ENCODE assay signal across 10 mouse cellular contexts in the genomic region with DNA sequence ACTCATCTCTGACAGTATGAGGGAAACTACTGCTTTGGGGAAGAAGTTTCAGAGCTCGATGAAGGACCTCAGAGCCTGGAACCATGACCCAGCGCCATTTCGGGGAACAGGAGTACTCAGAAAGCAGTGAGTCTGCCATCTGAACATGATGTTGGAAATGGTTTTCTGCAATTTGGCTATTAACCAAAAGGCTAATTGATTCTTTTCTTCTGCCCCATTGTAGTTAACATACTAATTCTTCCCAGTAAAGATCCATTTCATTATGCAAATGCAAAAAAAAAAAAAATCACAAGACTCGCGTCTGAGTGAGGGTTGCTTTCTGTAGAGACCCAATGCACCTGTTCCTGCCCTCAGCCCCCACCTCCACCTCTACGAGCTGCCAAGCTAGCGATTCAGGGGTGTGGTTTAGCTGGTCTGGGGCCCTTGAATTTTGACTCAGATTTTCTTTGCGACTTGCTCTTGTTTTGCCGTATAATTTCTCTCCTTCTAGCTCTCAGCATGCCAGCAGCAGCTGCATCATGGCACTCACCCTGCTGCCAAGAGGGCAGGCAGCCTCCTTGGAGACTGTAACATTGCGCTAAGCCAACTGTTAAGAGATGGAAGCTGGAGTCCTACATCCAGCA.
DNase-seq lines count a peak whose midpoint lies in the region; ATAC-seq lines count a peak whose summit lies in the region.
"Had no signal": no experiment of that assay in that cellular context is flagged by ENCODE, and none has a peak within 500 bp of the region (broad histone marks: within the 10 kb centered on the region; RNA-seq: fewer than 3 reads in every experiment).

No protein-coding gene starts in this region.

- H3K27me3 ChIP-seq in embryonic facial prominence, embryonic 14.5 days (replicated peaks; ENCODE audit: control insufficient read depth, insufficient read depth, low read length): no peaks in the 10 kb centered on the region
- H3K27me3 ChIP-seq in embryonic facial prominence, embryonic 10.5 days (replicated peaks; ENCODE audit: low read depth, poor library complexity, severe bottlenecking): no peaks in the 10 kb centered on the region
- H3K27me3 ChIP-seq in midbrain, embryonic 16.5 days (ENCODE audit: control insufficient read depth, insufficient read depth, low read depth, low read length): no peaks in the 10 kb centered on the region
- H3K27me3 ChIP-seq: heart, embryonic 13.5 days had no signal

- H3K9ac ChIP-seq in embryonic facial prominence, embryonic 14.5 days (ENCODE audit: low read depth, low read length): no peak overlapping the region
- no peak overlapping the region for H3K9ac ChIP-seq in midbrain, embryonic 16.5 days (ENCODE audit: low read depth, low read length)

- H3K4me1 ChIP-seq in embryonic facial prominence, embryonic 14.5 days (ENCODE audit: control insufficient read depth, insufficient read depth, low read length): no peaks in the 10 kb centered on the region
- peaks cover 17% of the 10 kb centered on the region for H3K4me1 ChIP-seq in embryonic facial prominence, embryonic 10.5 days
- H3K4me1 ChIP-seq in midbrain, embryonic 16.5 days (ENCODE audit: control insufficient read depth, insufficient read depth, low read length): peaks cover 6% of the 10 kb centered on the region

- no peak overlapping the region for H3K4me2 ChIP-seq in embryonic facial prominence, embryonic 14.5 days (ENCODE audit: low read depth, low read length)
- H3K4me2 ChIP-seq in midbrain, embryonic 16.5 days (ENCODE audit: low read length): peak overlapping the region; percentile 22; the same call in 1 of the 2 replicates
- H3K4me2 ChIP-seq: heart, embryonic 13.5 days had no signal

- no peaks in the 10 kb centered on the region for H3K9me3 ChIP-seq in embryonic facial prominence, embryonic 14.5 days (ENCODE audit: control insufficient read depth, low read length)
- H3K9me3 ChIP-seq in embryonic facial prominence, embryonic 10.5 days: no peaks in the 10 kb centered on the region
- H3K9me3 ChIP-seq in midbrain, embryonic 16.5 days (replicated peaks; ENCODE audit: control insufficient read depth, low read length, poor library complexity, severe bottlenecking): no peaks in the 10 kb centered on the region
- H3K9me3 ChIP-seq: heart, embryonic 13.5 days had no signal

- ATAC-seq in embryonic facial prominence, embryonic 14.5 days (ENCODE audit: low read depth): peak; percentile 73; the same call in 1 of the 2 replicates
- 0 out of 2 replicates have a peak, but pooled peaks have one; percentile 67 for ATAC-seq in midbrain, embryonic 16.5 days

- no peak overlapping the region for H3K4me3 ChIP-seq in embryonic facial prominence, embryonic 14.5 days (ENCODE audit: low read depth, low read length)
- H3K4me3 ChIP-seq in embryonic facial prominence, embryonic 10.5 days: no peak overlapping the region
- no peak overlapping the region for H3K4me3 ChIP-seq in midbrain, embryonic 16.5 days (ENCODE audit: low read depth, low read length)
- H3K4me3 ChIP-seq: heart, embryonic 13.5 days had no signal

- H3K27ac ChIP-seq in embryonic facial prominence, embryonic 14.5 days (replicated peaks; ENCODE audit: low read depth, low read length): no peak overlapping the region
- H3K27ac ChIP-seq in embryonic facial prominence, embryonic 10.5 days (replicated peaks): no peak overlapping the region
- H3K27ac ChIP-seq in midbrain, embryonic 16.5 days (ENCODE audit: low read length): peak overlapping the region; percentile 37; the same call in 1 of the 2 replicates

- H3K36me3 ChIP-seq in embryonic facial prominence, embryonic 14.5 days (ENCODE audit: control insufficient read depth, insufficient read depth, low read length): no peaks in the 10 kb centered on the region
- no peaks in the 10 kb centered on the region for H3K36me3 ChIP-seq in embryonic facial prominence, embryonic 10.5 days (replicated peaks)
- no peaks in the 10 kb centered on the region for H3K36me3 ChIP-seq in midbrain, embryonic 16.5 days (ENCODE audit: control insufficient read depth, insufficient read depth, low read length)
- H3K36me3 ChIP-seq: heart, embryonic 13.5 days had no signal

- WGBS in embryonic facial prominence, embryonic 14.5 days: 75% methylated on average over 10 of the region's 10 CpGs
- 79% methylated on average over 10 of the region's 10 CpGs for WGBS in embryonic facial prominence, embryonic 10.5 days
- WGBS in midbrain, embryonic 16.5 days: 49% methylated on average over 10 of the region's 10 CpGs

- DNase-seq in embryonic facial prominence, embryonic 14.5 days (ENCODE audit: low spot score): peak; percentile 65
- no peak for DNase-seq in embryonic facial prominence, embryonic 10.5 days (ENCODE audit: low spot score)
- peak; percentile 45 for DNase-seq in A20 (ENCODE audit: low read depth, low spot score)
- peak; percentile 66 to 78 for DNase-seq in cerebellum, postnatal 10 days
- no peak for DNase-seq in T-cell, adult 2 months (ENCODE audit: low spot score)
- DNase-seq in ovary, adult 18-20 months (ENCODE audit: low spot score): no peak
- no peak for DNase-seq in right cerebral cortex, postnatal 4 days
- DNase-seq: lung, adult 2 months had no signal

Comparison
In these comparisons a context has a peak if more than half of its experiments do, and no peak if none do; other contexts are left out.
1. DNase-seq: peak in embryonic facial prominence, embryonic 14.5 days (single experiment), A20 (single experiment) and cerebellum, postnatal 10 days (2 of 2); none in embryonic facial prominence, embryonic 10.5 days (single experiment), T-cell, adult 2 months (single experiment), ovary, adult 18-20 months (single experiment) and right cerebral cortex, postnatal 4 days (single experiment).